ENCODE assay signal across 7 mouse cellular contexts in the genomic region with DNA sequence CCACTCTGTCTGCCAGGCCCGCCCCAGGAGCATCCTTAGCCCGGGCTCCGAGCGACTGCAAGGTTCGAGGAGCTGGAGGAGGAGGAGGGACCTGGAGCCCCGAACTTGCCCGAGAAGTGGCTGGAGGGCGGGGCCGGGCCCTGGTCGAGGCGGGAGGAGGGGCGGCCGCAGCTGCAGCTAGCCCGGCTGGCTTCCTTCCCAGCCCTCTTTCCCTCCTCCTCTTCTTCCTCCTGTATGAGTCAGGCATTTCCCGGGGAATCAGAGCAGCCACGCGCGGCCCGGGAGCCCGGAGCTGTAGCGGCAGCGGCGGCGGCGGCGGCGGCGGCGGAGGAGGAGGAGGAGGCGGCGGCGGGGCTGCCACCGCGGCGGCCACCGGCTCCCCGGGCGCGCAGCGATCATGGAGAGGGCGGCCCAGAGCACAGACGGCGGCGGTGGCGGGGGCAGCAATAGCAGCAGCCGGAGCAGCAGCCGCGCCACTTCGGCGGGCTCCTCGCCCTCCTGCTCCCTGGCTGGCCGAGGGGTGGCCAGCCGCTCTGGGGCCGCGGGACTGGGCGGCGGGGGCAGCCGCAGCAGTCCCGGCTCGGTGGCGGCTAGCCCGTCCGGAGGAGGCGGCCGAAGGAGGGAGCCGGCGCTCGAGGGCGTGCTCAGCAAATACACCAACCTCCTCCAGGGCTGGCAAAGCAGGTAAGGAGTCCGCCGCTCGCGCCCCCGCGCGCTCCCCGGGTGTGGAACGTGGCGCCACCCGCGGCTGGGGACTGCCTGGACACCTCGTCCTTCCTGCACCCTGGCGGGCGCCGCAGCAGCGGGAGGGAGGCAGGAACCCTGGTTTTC. TPM values are rescaled to one million over a fixed set of nuclear protein-coding genes. Genes with fewer than 3 reads are reported as not detected.
A peak's percentile ranks its signal among the peaks of the same experiment; 100 is the strongest.
DNase-seq lines count a peak whose midpoint lies in the region; ATAC-seq and TF ChIP-seq lines count a peak whose summit lies in the region.

Osbpl10 (plus strand) TSS at position 289 of the 831 bp plus-strand sequence.

- TF ChIP-seq CTCF in bone marrow, adult 2 months (IDR thresholded peaks at IDR 0.05; ENCODE audit: control insufficient read depth, insufficient read depth, low read length), result no peak

- no peaks in the 10 kb centered on the region for H3K9me3 ChIP-seq in embryonic facial prominence, embryonic 14.5 days (ENCODE audit: control insufficient read depth, low read length)
- H3K9me3 ChIP-seq in limb, embryonic 12.5 days, result no peaks in the 10 kb centered on the region
- H3K9me3 ChIP-seq in midbrain, embryonic 13.5 days, result no peaks in the 10 kb centered on the region
- no peaks in the 10 kb centered on the region for H3K9me3 ChIP-seq in stomach, embryonic 14.5 days (ENCODE audit: control insufficient read depth, low read depth, low read length)

- ATAC-seq in embryonic facial prominence, embryonic 14.5 days (ENCODE audit: low read depth), result peak; percentile 90
- peak; percentile 80 for ATAC-seq in limb, embryonic 12.5 days (ENCODE audit: insufficient number of reproducible peaks, insufficient read depth, low FRiP score, low TSS enrichment, low read depth)
- peak; percentile 90 for ATAC-seq in midbrain, embryonic 13.5 days
- ATAC-seq in stomach, embryonic 14.5 days (ENCODE audit: insufficient number of reproducible peaks, insufficient read depth, low FRiP score, low read depth), result peak; percentile 87

- TF ChIP-seq POLR2A in bone marrow, adult 2 months (IDR thresholded peaks at IDR 0.05; ENCODE audit: borderline replicate concordance, control insufficient read depth, low read depth, low read length), result no peak

- H3K4me2 ChIP-seq in embryonic facial prominence, embryonic 14.5 days (ENCODE audit: low read depth, low read length), result peak within 1 kb of the TSS; percentile 89
- H3K4me2 ChIP-seq in limb, embryonic 12.5 days, result peak within 1 kb of the TSS; percentile 94
- peak within 1 kb of the TSS; percentile 75 for H3K4me2 ChIP-seq in midbrain, embryonic 13.5 days (replicated peaks)
- H3K4me2 ChIP-seq in stomach, embryonic 14.5 days (replicated peaks; ENCODE audit: low read depth, low read length), result peak within 1 kb of the TSS; percentile 86

- no peaks in the 10 kb centered on the region for H3K4me1 ChIP-seq in bone marrow, adult 2 months (ENCODE audit: control insufficient read depth, insufficient read depth, low read length)
- peaks cover 12% of the 10 kb centered on the region for H3K4me1 ChIP-seq in embryonic facial prominence, embryonic 14.5 days (ENCODE audit: control insufficient read depth, insufficient read depth, low read length)
- H3K4me1 ChIP-seq in limb, embryonic 12.5 days (replicated peaks), result peaks cover 27% of the 10 kb centered on the region
- H3K4me1 ChIP-seq in midbrain, embryonic 13.5 days (replicated peaks), result peaks cover 13% of the 10 kb centered on the region
- H3K4me1 ChIP-seq in stomach, embryonic 14.5 days (ENCODE audit: control insufficient read depth, insufficient read depth, low read length), result peaks cover 7% of the 10 kb centered on the region; the same call in 1 of the 2 replicates

- under 1% methylated on average over 85 of the region's 86 CpGs for whole genome bisulfite sequencing in bone marrow, adult 2 months
- WGBS in embryonic facial prominence, embryonic 14.5 days, result under 1% methylated on average over 25 of the region's 86 CpGs
- WGBS in limb, embryonic 12.5 days, result under 1% methylated on average over 67 of the region's 86 CpGs
- WGBS in midbrain, embryonic 13.5 days, result under 1% methylated on average over 50 of the region's 86 CpGs
- WGBS in stomach, embryonic 14.5 days, result under 1% methylated on average over 63 of the region's 86 CpGs

- H3K27ac ChIP-seq in bone marrow, adult 2 months (ENCODE audit: control insufficient read depth, insufficient read depth, low read depth, low read length, poor library complexity), result no peak within 1 kb of the TSS; the same call in 1 of the 2 replicates
- H3K27ac ChIP-seq in embryonic facial prominence, embryonic 14.5 days (replicated peaks; ENCODE audit: low read depth, low read length), result peak within 1 kb of the TSS; percentile 81
- peak within 1 kb of the TSS; percentile 86 for H3K27ac ChIP-seq in limb, embryonic 12.5 days
- H3K27ac ChIP-seq in midbrain, embryonic 13.5 days, result peak within 1 kb of the TSS; percentile 87
- H3K27ac ChIP-seq in stomach, embryonic 14.5 days (ENCODE audit: low read length), result peak within 1 kb of the TSS; percentile 66

- peak within 1 kb of the TSS; percentile 14 for H3K4me3 ChIP-seq in bone marrow, adult 2 months (replicated peaks; ENCODE audit: control insufficient read depth, low read depth, low read length)
- H3K4me3 ChIP-seq in embryonic facial prominence, embryonic 14.5 days (ENCODE audit: low read depth, low read length), result peak within 1 kb of the TSS; percentile 84
- peak within 1 kb of the TSS; percentile 88 for H3K4me3 ChIP-seq in limb, embryonic 12.5 days (replicated peaks)
- peak within 1 kb of the TSS; percentile 74 for H3K4me3 ChIP-seq in midbrain, embryonic 13.5 days (replicated peaks)
- H3K4me3 ChIP-seq in stomach, embryonic 14.5 days (ENCODE audit: low read depth, low read length), result peak within 1 kb of the TSS; percentile 76

- H3K36me3 ChIP-seq in embryonic facial prominence, embryonic 14.5 days (ENCODE audit: control insufficient read depth, insufficient read depth, low read length), result no peaks in the 10 kb centered on the region
- H3K36me3 ChIP-seq in limb, embryonic 12.5 days, result no peaks in the 10 kb centered on the region
- no peaks in the 10 kb centered on the region for H3K36me3 ChIP-seq in midbrain, embryonic 13.5 days
- H3K36me3 ChIP-seq in stomach, embryonic 14.5 days (ENCODE audit: control insufficient read depth, insufficient read depth, low read length), result no peaks in the 10 kb centered on the region

- H3K9ac ChIP-seq in embryonic facial prominence, embryonic 14.5 days (ENCODE audit: low read depth, low read length), result peak within 1 kb of the TSS; percentile 86
- H3K9ac ChIP-seq in limb, embryonic 12.5 days (replicated peaks), result peak within 1 kb of the TSS; percentile 85
- H3K9ac ChIP-seq in midbrain, embryonic 13.5 days (replicated peaks), result peak within 1 kb of the TSS; percentile 83
- H3K9ac ChIP-seq in stomach, embryonic 14.5 days (replicated peaks; ENCODE audit: low read depth, low read length), result peak within 1 kb of the TSS; percentile 71

- no peaks in the 10 kb centered on the region for H3K27me3 ChIP-seq in embryonic facial prominence, embryonic 14.5 days (replicated peaks; ENCODE audit: control insufficient read depth, insufficient read depth, low read length)
- peaks cover 37% of the 10 kb centered on the region for H3K27me3 ChIP-seq in limb, embryonic 12.5 days
- H3K27me3 ChIP-seq in midbrain, embryonic 13.5 days, result peaks cover 27% of the 10 kb centered on the region
- H3K27me3 ChIP-seq in stomach, embryonic 14.5 days (ENCODE audit: control insufficient read depth, insufficient read depth, low read length), result no peaks in the 10 kb centered on the region

- DNase-seq in embryonic facial prominence, embryonic 14.5 days (ENCODE audit: low spot score), result peak; percentile 87
- peak; percentile 88 for DNase-seq in heart, adult 8-10 months (ENCODE audit: low spot score)
- DNase-seq in kidney, adult 8-10 months, result peak; percentile 89 to 92

RNA-seq across cellular contexts. Expression of gene Osbpl10, which starts in this region (rescaled TPM):
- polyA plus RNA-seq in bone marrow, adult 2 months (2011; ENCODE audit: insufficient read depth, insufficient read length, low replicate concordance, missing spikeins), result not detected in 2 replicates
- 2.1 and 2.7 TPM in 2 replicates for polyA plus RNA-seq in embryonic facial prominence, embryonic 14.5 days (2014; fragmentation: Nextera tagmentation; extraction: Ambion mirVana)
- 1 to 10 TPM; 2.5 to 4.9 (median 3.3) TPM for total RNA-seq in heart, adult 8-10 months (2022)
- polyA plus RNA-seq in limb, embryonic 12.5 days (2016; fragmentation: Nextera tagmentation; extraction: Ambion mirVana), result 3.2 and 3.6 TPM in 2 replicates
- polyA plus RNA-seq in midbrain, embryonic 13.5 days (2015; fragmentation: Nextera tagmentation; extraction: Ambion mirVana), result 1.6 and 1.9 TPM in 2 replicates
- 1.6 and 2.1 TPM in 2 replicates for polyA plus RNA-seq in stomach, embryonic 14.5 days (2014; fragmentation: Nextera tagmentation; extraction: Ambion mirVana)

Comparison
In these comparisons a context has a peak if more than half of its experiments do, and no peak if none do; other contexts are left out.
1. H3K4me3 ChIP-seq: peak in every context shown above with its lines; median percentile 88 in limb, embryonic 12.5 days; 84 in embryonic facial prominence, embryonic 14.5 days; 76 in stomach, embryonic 14.5 days; 74 in midbrain, embryonic 13.5 days; 14 in bone marrow, adult 2 months.